Mouse (Mus musculus) ES-E14 (cell line): ENCODE data around the gene Mfsd4a.

Source experiments
- CHD2 ChIP-seq: IDR thresholded peaks from 2 replicates; pipeline ENCODE4 v1.6.1; 2014; ENCODE audit warnings: mild to moderate bottlenecking, low read depth, low read length, inconsistent platforms
- HCFC1 ChIP-seq: IDR thresholded peaks from 2 replicates; pipeline ENCODE4 v1.6.1; 2012; ENCODE audit warnings: low read length, inconsistent platforms, borderline replicate concordance; ENCODE audit not compliant: insufficient read depth
- MAFK ChIP-seq: IDR thresholded peaks from 2 replicates; pipeline ENCODE4 v1.6.1; 2014; ENCODE audit warnings: mild to moderate bottlenecking, low read depth, low read length, inconsistent platforms; ENCODE audit not compliant: insufficient read depth
- ZC3H11A ChIP-seq: IDR thresholded peaks from 2 replicates; pipeline ENCODE4 v1.6.1; 2012; ENCODE audit warnings: low read depth, mild to moderate bottlenecking, inconsistent platforms, low read length, borderline replicate concordance
- ZNF384 ChIP-seq: IDR thresholded peaks from 2 replicates; pipeline ENCODE4 v1.6.1; 2012; ENCODE audit warnings: low read depth, low read length, inconsistent platforms

DNA sequence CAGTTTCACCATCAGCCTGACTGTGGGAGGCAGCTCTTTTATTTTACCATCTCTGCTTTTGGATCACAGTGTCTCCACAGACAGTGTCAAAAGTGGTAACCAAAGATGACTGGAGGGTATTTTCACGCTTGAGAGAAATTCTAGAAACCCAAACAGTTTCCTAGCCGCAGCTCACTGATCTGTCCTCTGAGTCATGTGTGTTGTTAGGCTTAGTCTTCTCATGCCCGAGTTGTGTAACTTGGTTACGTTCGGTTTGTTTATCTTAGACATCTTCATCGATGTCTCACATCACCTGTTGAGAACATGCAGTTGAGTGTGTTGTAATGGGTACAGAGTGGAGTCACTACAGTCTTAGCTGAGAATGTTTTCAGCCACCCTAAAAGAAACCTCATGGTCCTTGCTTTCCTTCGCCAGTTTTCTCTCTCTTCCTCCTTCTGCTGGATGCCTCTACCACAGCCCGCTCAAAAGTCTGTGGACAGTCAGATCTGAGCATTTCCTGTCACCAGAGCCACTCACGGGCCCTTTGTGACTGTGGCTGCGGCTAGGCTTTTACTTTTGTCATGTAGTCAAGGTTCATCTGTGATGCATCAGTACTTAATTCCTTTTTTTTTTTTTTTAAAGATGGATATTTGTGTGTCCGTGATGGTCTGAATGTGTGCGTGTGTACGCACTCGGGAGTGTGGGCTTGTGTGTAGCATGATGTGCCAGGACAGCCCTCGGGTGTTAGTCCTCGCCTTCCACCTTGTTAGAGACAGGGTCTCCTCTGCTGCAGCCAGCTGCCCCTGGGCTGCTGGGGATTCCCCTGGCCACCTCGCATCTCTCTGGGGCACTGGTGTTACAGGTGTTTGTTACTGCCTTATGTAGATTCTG lies 57.0 kb downstream of the Mfsd4a start:
- TF ChIP-seq HCFC1 (no peak), ZC3H11A (no peak), CHD2 (no peak), MAFK (no peak), ZNF384 (no peak)
